Mouse (Mus musculus): ENCODE results near the gene Inpp4b.

- TF ChIP-seq CTCF (IDR thresholded peaks at IDR 0.05) (no peak), EP300 (IDR thresholded peaks at IDR 0.05) (peak; percentile 94)
Observed at GRCm38 (mm10) chr8:81581817-81582437, 239.6 kb downstream of the Inpp4b start.

Data from lung, postnatal 0 days (tissue).